Mouse (Mus musculus): ENCODE data around the gene Lpin2. TPM values are rescaled to one million over a fixed set of nuclear protein-coding genes. Genes with fewer than 3 reads are reported as not detected.

Gene Lpin2
- polyA plus RNA-seq, 1 experiment from 2014 or later, result 38.4 TPM

- no peaks in the 10 kb centered on the region for H3K36me3 ChIP-seq
- no peak overlapping the region for H3K9ac ChIP-seq (replicated peaks)
- ATAC-seq (replicated peaks), result no peak
- 80% methylated on average over 4 of the region's 4 CpGs for WGBS
- no peak overlapping the region for H3K4me2 ChIP-seq (replicated peaks)
- no peak overlapping the region for H3K27ac ChIP-seq (replicated peaks)
- no peaks in the 10 kb centered on the region for H3K4me1 ChIP-seq
- no peak overlapping the region for H3K4me3 ChIP-seq
- H3K9me3 ChIP-seq, result no peaks in the 10 kb centered on the region
- H3K27me3 ChIP-seq, result no peaks in the 10 kb centered on the region
Measured at GRCm38 (mm10) chr17:71153356-71153755, 29.0 kb upstream of the Lpin2 start.

- H3K9ac ChIP-seq (replicated peaks), result no peak overlapping the region
- no peaks in the 10 kb centered on the region for H3K36me3 ChIP-seq
- H3K4me1 ChIP-seq, result peaks cover 10% of the 10 kb centered on the region; the same call in 1 of the 2 replicates
- no peak overlapping the region for H3K4me3 ChIP-seq
- no peaks in the 10 kb centered on the region for H3K27me3 ChIP-seq
- no peaks in the 10 kb centered on the region for H3K9me3 ChIP-seq
- ATAC-seq (replicated peaks), result no peak
- H3K4me2 ChIP-seq (replicated peaks), result no peak overlapping the region
- WGBS, result 58% methylated on average over 1 of the region's 1 CpGs
- no peak overlapping the region for H3K27ac ChIP-seq (replicated peaks)
Measured at GRCm38 (mm10) chr17:71155271-71155670, 27.1 kb upstream of the Lpin2 start.

- Histone ChIP-seq H3K27me3 (no peaks in the 10 kb centered on the region), H3K27ac (replicated peaks) (no peak overlapping the region), H3K36me3 (no peaks in the 10 kb centered on the region), H3K9ac (replicated peaks) (no peak overlapping the region), H3K4me1 (peaks cover 11% of the 10 kb centered on the region; the same call in 1 of the 2 replicates), H3K4me3 (no peak overlapping the region), H3K9me3 (no peaks in the 10 kb centered on the region), H3K4me2 (replicated peaks) (no peak overlapping the region)
- ATAC-seq (replicated peaks), result peak; percentile 51; the same call in 1 of the 2 replicates
- 4% methylated on average over 4 of the region's 4 CpGs for WGBS
Measured at GRCm38 (mm10) chr17:71159152-71159567, 23.2 kb upstream of the Lpin2 start.

DNA sequence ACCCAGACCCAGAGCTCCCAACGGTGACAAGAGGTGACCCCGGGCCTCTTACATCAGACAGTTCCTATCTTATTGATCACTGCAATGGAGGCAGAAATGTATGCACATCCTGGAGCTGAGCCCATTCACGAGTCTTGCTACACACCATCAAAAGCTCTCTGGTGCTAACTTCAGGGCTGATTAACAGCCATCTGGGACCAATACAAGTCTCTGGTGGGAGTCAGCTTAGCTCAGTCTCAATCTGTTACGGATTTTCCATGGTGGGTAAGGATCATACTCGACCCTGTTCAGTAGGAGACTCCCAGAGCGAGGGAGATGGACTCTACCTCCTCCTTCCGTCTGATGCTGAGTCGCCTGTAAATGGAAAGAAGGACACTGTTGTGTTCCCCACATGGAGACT lies 22.6 kb upstream of the Lpin2 start:
- Histone ChIP-seq H3K9me3 (no peaks in the 10 kb centered on the region), H3K36me3 (no peaks in the 10 kb centered on the region), H3K4me1 (peaks cover 11% of the 10 kb centered on the region; the same call in 1 of the 2 replicates), H3K27ac (replicated peaks) (no peak overlapping the region), H3K4me2 (replicated peaks) (no peak overlapping the region), H3K4me3 (no peak overlapping the region), H3K9ac (replicated peaks) (no peak overlapping the region), H3K27me3 (no peaks in the 10 kb centered on the region)
- ATAC-seq (replicated peaks), result no peak
- WGBS, result 59% methylated on average over 8 of the region's 8 CpGs

DNA sequence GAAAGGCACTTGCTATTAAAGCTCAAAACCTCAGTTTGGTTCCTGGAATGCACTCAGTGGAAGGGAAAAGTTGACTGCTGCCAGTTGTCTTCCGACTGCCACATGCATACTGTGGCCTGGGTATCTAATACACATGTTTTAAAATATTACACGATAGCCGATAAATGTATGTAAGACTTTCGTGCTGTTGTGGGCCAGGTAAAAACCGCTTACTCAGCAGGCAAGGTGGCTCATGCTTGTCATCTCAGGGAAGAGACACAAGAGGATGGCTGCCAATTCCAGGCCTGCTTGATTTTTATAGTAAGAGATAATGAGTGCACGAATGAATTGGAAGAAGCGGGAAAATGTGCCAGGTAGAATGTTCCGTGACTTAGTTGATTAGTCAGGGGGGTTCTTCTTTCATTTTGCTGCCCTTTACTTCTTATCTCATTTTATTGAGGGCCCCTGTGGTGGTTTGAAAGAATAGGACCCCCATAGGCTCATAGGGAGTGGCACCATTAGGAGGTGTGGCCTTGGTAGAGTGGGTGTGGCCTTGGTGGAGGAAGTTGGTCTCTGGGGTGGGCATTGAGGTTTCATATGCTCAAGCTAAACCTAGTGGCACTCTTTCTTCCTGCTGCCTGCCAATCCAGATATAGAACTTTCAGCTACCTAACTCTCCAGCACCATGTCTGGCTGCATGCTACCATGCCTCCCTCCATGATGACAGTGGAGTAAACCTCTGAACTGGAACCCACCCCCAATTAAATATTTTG lies 21.9 kb upstream of the Lpin2 start:
- 93% methylated on average over 8 of the region's 8 CpGs for WGBS
- H3K9me3 ChIP-seq, result no peaks in the 10 kb centered on the region
- no peak overlapping the region for H3K4me3 ChIP-seq
- H3K27me3 ChIP-seq, result no peaks in the 10 kb centered on the region
- peaks cover 11% of the 10 kb centered on the region; the same call in 1 of the 2 replicates for H3K4me1 ChIP-seq
- no peak overlapping the region for H3K9ac ChIP-seq (replicated peaks)
- ATAC-seq (replicated peaks), result no peak
- no peak overlapping the region for H3K27ac ChIP-seq (replicated peaks)
- H3K36me3 ChIP-seq, result no peaks in the 10 kb centered on the region
- no peak overlapping the region for H3K4me2 ChIP-seq (replicated peaks)

GRCm38 (mm10) chr17:71164991-71165390 lies 17.4 kb upstream of the Lpin2 start:
- no peak for ATAC-seq (replicated peaks)
- no peak overlapping the region for H3K4me3 ChIP-seq
- H3K9me3 ChIP-seq, result no peaks in the 10 kb centered on the region
- WGBS, result 79% methylated on average over 6 of the region's 6 CpGs
- no peak overlapping the region for H3K4me2 ChIP-seq (replicated peaks)
- H3K27me3 ChIP-seq, result no peaks in the 10 kb centered on the region
- no peak overlapping the region for H3K9ac ChIP-seq (replicated peaks)
- 0 out of 2 replicates have a peak, but pooled peaks cover 2% of the 10 kb centered on the region for H3K4me1 ChIP-seq
- no peak overlapping the region for H3K27ac ChIP-seq (replicated peaks)
- H3K36me3 ChIP-seq, result no peaks in the 10 kb centered on the region

GRCm38 (mm10) chr17:71168205-71168815 lies 14.1 kb upstream of the Lpin2 start:
- Histone ChIP-seq H3K27ac (replicated peaks) (no peak overlapping the region), H3K27me3 (no peaks in the 10 kb centered on the region), H3K4me2 (replicated peaks) (no peak overlapping the region), H3K9me3 (no peaks in the 10 kb centered on the region), H3K4me1 (no peaks in the 10 kb centered on the region), H3K9ac (replicated peaks) (no peak overlapping the region), H3K36me3 (no peaks in the 10 kb centered on the region), H3K4me3 (no peak overlapping the region)
- 80% methylated on average over 5 of the region's 5 CpGs for WGBS
- ATAC-seq (replicated peaks), result no peak

DNA sequence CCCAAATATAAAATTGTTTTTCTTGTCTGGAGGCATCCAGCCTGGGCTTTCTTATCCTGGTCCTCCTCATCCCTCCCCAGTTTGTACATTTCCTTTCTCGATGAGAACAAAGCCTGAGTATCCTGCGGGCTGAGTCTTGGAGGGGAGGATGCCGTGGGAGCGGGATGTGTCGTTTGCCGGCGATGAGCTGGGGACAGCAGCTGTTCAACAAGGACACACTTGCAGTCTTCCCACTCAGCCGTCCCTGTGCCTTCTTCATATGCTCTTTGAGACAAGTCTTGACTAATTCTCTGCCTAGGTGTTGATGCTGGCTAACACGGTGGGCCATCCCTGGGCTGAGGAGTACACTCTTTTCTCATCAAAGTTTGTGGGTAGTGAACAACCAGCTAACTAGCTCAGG lies 13.5 kb upstream of the Lpin2 start:
- 58% methylated on average over 9 of the region's 9 CpGs for WGBS
- no peak for ATAC-seq (replicated peaks)
- Histone ChIP-seq H3K27ac (replicated peaks) (no peak overlapping the region), H3K36me3 (no peaks in the 10 kb centered on the region), H3K4me1 (no peaks in the 10 kb centered on the region), H3K9me3 (no peaks in the 10 kb centered on the region), H3K9ac (replicated peaks) (no peak overlapping the region), H3K27me3 (no peaks in the 10 kb centered on the region), H3K4me2 (replicated peaks) (no peak overlapping the region), H3K4me3 (no peak overlapping the region)

DNA sequence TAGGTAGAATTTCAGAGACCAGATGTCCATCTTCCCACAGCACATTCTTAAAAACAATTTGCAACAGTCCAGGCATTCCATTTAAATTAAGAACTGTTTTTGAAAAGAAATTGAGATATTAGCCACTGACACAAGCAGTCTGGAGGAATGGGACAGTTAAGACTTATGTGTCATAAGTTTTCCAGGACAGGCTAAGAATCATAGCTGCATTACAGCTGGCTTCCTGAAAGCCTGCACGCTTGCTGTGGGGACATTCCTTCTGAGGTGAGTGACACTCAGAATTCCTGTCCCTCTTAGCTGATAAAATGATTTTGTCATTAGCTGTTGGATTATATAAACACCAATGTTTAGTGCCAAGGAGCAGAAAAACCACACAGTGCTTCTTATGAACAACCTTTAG lies 12.7 kb upstream of the Lpin2 start:
- 80% methylated on average over 1 of the region's 1 CpGs for WGBS
- H3K9ac ChIP-seq (replicated peaks), result no peak overlapping the region

GRCm38 (mm10) chr17:71171161-71171560 lies 11.2 kb upstream of the Lpin2 start:
- Histone ChIP-seq H3K4me2 (replicated peaks) (no peak overlapping the region), H3K9me3 (no peaks in the 10 kb centered on the region), H3K4me3 (no peak overlapping the region), H3K4me1 (no peaks in the 10 kb centered on the region), H3K9ac (replicated peaks) (no peak overlapping the region), H3K27me3 (no peaks in the 10 kb centered on the region), H3K36me3 (no peaks in the 10 kb centered on the region), H3K27ac (replicated peaks) (no peak overlapping the region)
- WGBS, result 95% methylated on average over 4 of the region's 4 CpGs
- no peak for ATAC-seq (replicated peaks)

More for the DNA sequence above, 12.7 kb upstream of the Lpin2 start:
- Histone ChIP-seq H3K27me3 (no peaks in the 10 kb centered on the region), H3K36me3 (no peaks in the 10 kb centered on the region), H3K9me3 (no peaks in the 10 kb centered on the region), H3K4me2 (replicated peaks) (no peak overlapping the region), H3K27ac (replicated peaks) (no peak overlapping the region), H3K4me1 (no peaks in the 10 kb centered on the region), H3K4me3 (no peak overlapping the region)
- ATAC-seq (replicated peaks), result no peak

- WGBS, result 70% methylated on average over 4 of the region's 4 CpGs
- no peak overlapping the region for H3K27ac ChIP-seq (replicated peaks)
- no peaks in the 10 kb centered on the region for H3K36me3 ChIP-seq
- no peak overlapping the region for H3K4me2 ChIP-seq (replicated peaks)
- H3K4me1 ChIP-seq, result peaks cover 2% of the 10 kb centered on the region; the same call in 1 of the 2 replicates
- no peaks in the 10 kb centered on the region for H3K9me3 ChIP-seq
- no peak overlapping the region for H3K4me3 ChIP-seq
- H3K27me3 ChIP-seq, result no peaks in the 10 kb centered on the region
- no peak for ATAC-seq (replicated peaks)
- no peak overlapping the region for H3K9ac ChIP-seq (replicated peaks)
Measured at GRCm38 (mm10) chr17:71177336-71177735, 5.0 kb upstream of the Lpin2 start.

- H3K4me2 ChIP-seq (replicated peaks), result no peak overlapping the region
- H3K4me3 ChIP-seq, result no peak overlapping the region
- peaks cover 8% of the 10 kb centered on the region; the same call in 1 of the 2 replicates for H3K4me1 ChIP-seq
- no peaks in the 10 kb centered on the region for H3K27me3 ChIP-seq
- H3K9me3 ChIP-seq, result no peaks in the 10 kb centered on the region
- 81% methylated on average over 2 of the region's 2 CpGs for WGBS
- no peak overlapping the region for H3K27ac ChIP-seq (replicated peaks)
- ATAC-seq (replicated peaks), result no peak
- H3K9ac ChIP-seq (replicated peaks), result no peak overlapping the region
- H3K36me3 ChIP-seq, result no peaks in the 10 kb centered on the region
Measured at GRCm38 (mm10) chr17:71177949-71178348, 4.4 kb upstream of the Lpin2 start.

Data from forebrain, embryonic 15.5 days (tissue).